ENCODE assay signal across 22 mouse cellular contexts in genomic region chr9:27252034-27252714, GRCm38 (mm10). TPM values are rescaled to one million over a fixed set of nuclear protein-coding genes. Genes with fewer than 3 reads are reported as not detected.
DNase-seq lines count a peak whose midpoint lies in the region; ATAC-seq and TF ChIP-seq lines count a peak whose summit lies in the region.
"Had no signal": no experiment of that assay in that cellular context is flagged by ENCODE, and none has a peak within 500 bp of the region (broad histone marks: within the 10 kb centered on the region; RNA-seq: fewer than 3 reads in every experiment).

No protein-coding gene starts in this region.

- DNase-seq in forebrain, embryonic 10.5 days (ENCODE audit: extremely low spot score, low spot score), result no peak
- DNase-seq in midbrain, postnatal 0 days (ENCODE audit: low spot score), result no peak
- peak; percentile 65 for DNase-seq in brain, embryonic 14.5 days (ENCODE audit: low read depth)
- DNase-seq in forebrain, postnatal 0 days, result peak; percentile 31
- no peak for DNase-seq in heart, adult 9 months (ENCODE audit: low spot score in 2 of 2)
- DNase-seq: adrenal gland, adult 8-10 months; adrenal gland, postnatal 25 days; cerebellum, adult 11 months; cerebellum, adult 2 months; cerebellum, adult 9-11 months; cerebellum, postnatal 25 days; gastrocnemius, postnatal 10 days; gastrocnemius, postnatal 36 days; heart, adult 2 months had no signal

- no peak overlapping the region for H3K9ac ChIP-seq in forebrain, embryonic 13.5 days
- no peak overlapping the region for H3K9ac ChIP-seq in midbrain, embryonic 13.5 days (replicated peaks)
- H3K9ac ChIP-seq in midbrain, postnatal 0 days (replicated peaks; ENCODE audit: low read length, poor library complexity, severe bottlenecking), result no peak overlapping the region
- H3K9ac ChIP-seq in forebrain, postnatal 0 days, result no peak overlapping the region
- H3K9ac ChIP-seq: embryonic facial prominence, embryonic 12.5 days; embryonic facial prominence, embryonic 15.5 days; hindbrain, embryonic 12.5 days; hindbrain, embryonic 15.5 days had no signal

- no peaks in the 10 kb centered on the region for H3K27me3 ChIP-seq in forebrain, embryonic 13.5 days
- H3K27me3 ChIP-seq in forebrain, embryonic 10.5 days (ENCODE audit: poor library complexity, severe bottlenecking), result no peaks in the 10 kb centered on the region
- H3K27me3 ChIP-seq in midbrain, embryonic 13.5 days, result no peaks in the 10 kb centered on the region
- no peaks in the 10 kb centered on the region for H3K27me3 ChIP-seq in midbrain, postnatal 0 days (ENCODE audit: insufficient read depth, low read length)
- H3K27me3 ChIP-seq in forebrain, postnatal 0 days (ENCODE audit: insufficient read depth, low read length), result no peaks in the 10 kb centered on the region
- H3K27me3 ChIP-seq: embryonic facial prominence, embryonic 12.5 days; embryonic facial prominence, embryonic 15.5 days; hindbrain, embryonic 12.5 days; hindbrain, embryonic 15.5 days had no signal

- TF ChIP-seq POLR2A in brain, embryonic 14.5 days (IDR thresholded peaks at IDR 0.05; ENCODE audit: borderline replicate concordance, extremely low read depth, insufficient read depth, insufficient read length, poor library complexity, severe bottlenecking), result no peak

- H3K9me3 ChIP-seq in forebrain, embryonic 13.5 days (replicated peaks), result no peaks in the 10 kb centered on the region
- H3K9me3 ChIP-seq in forebrain, embryonic 10.5 days, result no peaks in the 10 kb centered on the region
- H3K9me3 ChIP-seq in midbrain, embryonic 13.5 days, result no peaks in the 10 kb centered on the region
- H3K9me3 ChIP-seq in midbrain, postnatal 0 days (ENCODE audit: low read length), result no peaks in the 10 kb centered on the region
- no peaks in the 10 kb centered on the region for H3K9me3 ChIP-seq in forebrain, postnatal 0 days (ENCODE audit: low read length)
- H3K9me3 ChIP-seq: embryonic facial prominence, embryonic 12.5 days; embryonic facial prominence, embryonic 15.5 days; hindbrain, embryonic 12.5 days; hindbrain, embryonic 15.5 days had no signal

- H3K4me3 ChIP-seq in forebrain, embryonic 13.5 days, result no peak overlapping the region
- H3K4me3 ChIP-seq in forebrain, embryonic 10.5 days, result no peak overlapping the region
- no peak overlapping the region for H3K4me3 ChIP-seq in midbrain, embryonic 13.5 days (replicated peaks)
- no peak overlapping the region for H3K4me3 ChIP-seq in midbrain, postnatal 0 days (ENCODE audit: low read depth, low read length)
- no peak overlapping the region for H3K4me3 ChIP-seq in forebrain, postnatal 0 days (ENCODE audit: low read depth, low read length)
- H3K4me3 ChIP-seq: embryonic facial prominence, embryonic 12.5 days; embryonic facial prominence, embryonic 15.5 days; heart, adult 2 months; hindbrain, embryonic 12.5 days; hindbrain, embryonic 15.5 days had no signal

- no peak overlapping the region for H3K27ac ChIP-seq in forebrain, embryonic 13.5 days
- no peak overlapping the region for H3K27ac ChIP-seq in forebrain, embryonic 10.5 days
- peak overlapping the region; percentile 47; the same call in 1 of the 2 replicates for H3K27ac ChIP-seq in midbrain, embryonic 13.5 days
- no peak overlapping the region for H3K27ac ChIP-seq in midbrain, postnatal 0 days (ENCODE audit: low read depth, low read length)
- no peak overlapping the region for H3K27ac ChIP-seq in forebrain, postnatal 0 days (ENCODE audit: low read depth, low read length)
- H3K27ac ChIP-seq: embryonic facial prominence, embryonic 12.5 days; embryonic facial prominence, embryonic 15.5 days; heart, adult 2 months; hindbrain, embryonic 12.5 days; hindbrain, embryonic 15.5 days had no signal

- no peak overlapping the region for H3K4me2 ChIP-seq in forebrain, embryonic 13.5 days
- no peak overlapping the region for H3K4me2 ChIP-seq in midbrain, embryonic 13.5 days (replicated peaks)
- H3K4me2 ChIP-seq in midbrain, postnatal 0 days (ENCODE audit: low read depth, low read length, poor library complexity, severe bottlenecking), result no peak overlapping the region
- H3K4me2 ChIP-seq in forebrain, postnatal 0 days (ENCODE audit: low read depth), result no peak overlapping the region
- H3K4me2 ChIP-seq: embryonic facial prominence, embryonic 12.5 days; embryonic facial prominence, embryonic 15.5 days; heart, embryonic 11.5 days; hindbrain, embryonic 12.5 days; hindbrain, embryonic 15.5 days had no signal

- WGBS in forebrain, embryonic 13.5 days, result 57% methylated on average over 7 of the region's 7 CpGs
- WGBS in forebrain, embryonic 10.5 days, result 86% methylated on average over 7 of the region's 7 CpGs
- WGBS in midbrain, embryonic 13.5 days, result 48% methylated on average over 7 of the region's 7 CpGs
- 41% methylated on average over 7 of the region's 7 CpGs for WGBS in midbrain, postnatal 0 days
- WGBS in forebrain, postnatal 0 days, result 47% methylated on average over 7 of the region's 7 CpGs

- TF ChIP-seq CTCF in midbrain, postnatal 0 days (IDR thresholded peaks at IDR 0.05), result no peak
- TF ChIP-seq CTCF in brain, embryonic 14.5 days (IDR thresholded peaks at IDR 0.05; ENCODE audit: borderline replicate concordance, extremely low read depth, insufficient read depth, insufficient read length), result no peak
- TF ChIP-seq CTCF in forebrain, postnatal 0 days (IDR thresholded peaks at IDR 0.05; ENCODE audit: low read depth), result no peak

- 0 out of 2 replicates have a peak, but pooled peaks cover 3% of the 10 kb centered on the region for H3K4me1 ChIP-seq in forebrain, embryonic 13.5 days
- H3K4me1 ChIP-seq in forebrain, embryonic 10.5 days, result no peaks in the 10 kb centered on the region
- H3K4me1 ChIP-seq in midbrain, embryonic 13.5 days (replicated peaks), result peaks cover 5% of the 10 kb centered on the region; the same call in 1 of the 2 replicates
- H3K4me1 ChIP-seq in midbrain, postnatal 0 days (ENCODE audit: insufficient read depth, low read length), result no peaks in the 10 kb centered on the region
- H3K4me1 ChIP-seq in forebrain, postnatal 0 days (ENCODE audit: insufficient read depth), result no peaks in the 10 kb centered on the region
- H3K4me1 ChIP-seq: embryonic facial prominence, embryonic 12.5 days; embryonic facial prominence, embryonic 15.5 days; hindbrain, embryonic 12.5 days; hindbrain, embryonic 15.5 days had no signal

- H3K36me3 ChIP-seq in forebrain, embryonic 13.5 days (ENCODE audit: poor library complexity, severe bottlenecking), result no peaks in the 10 kb centered on the region
- H3K36me3 ChIP-seq in forebrain, embryonic 10.5 days (replicated peaks), result no peaks in the 10 kb centered on the region
- no peaks in the 10 kb centered on the region for H3K36me3 ChIP-seq in midbrain, embryonic 13.5 days
- no peaks in the 10 kb centered on the region for H3K36me3 ChIP-seq in midbrain, postnatal 0 days (ENCODE audit: insufficient read depth, low read length)
- H3K36me3 ChIP-seq in forebrain, postnatal 0 days (ENCODE audit: insufficient read depth), result no peaks in the 10 kb centered on the region
- H3K36me3 ChIP-seq: embryonic facial prominence, embryonic 12.5 days; embryonic facial prominence, embryonic 15.5 days; hindbrain, embryonic 12.5 days; hindbrain, embryonic 15.5 days had no signal

- 0 out of 2 replicates have a peak, but pooled peaks have one; percentile 51 for ATAC-seq in forebrain, embryonic 13.5 days
- ATAC-seq in midbrain, embryonic 13.5 days, result no peak
- no peak for ATAC-seq in midbrain, postnatal 0 days (ENCODE audit: low FRiP score)
- ATAC-seq in forebrain, postnatal 0 days, result peak; percentile 88; the same call in 1 of the 2 replicates
- ATAC-seq: activated CD4-positive, CD25-positive, alpha-beta regulatory T cell, adult 4 months had no signal

RNA-seq across cellular contexts. Expression of gene Igsf9b, which starts 46.8 kb away (rescaled TPM):
- polyA plus RNA-seq in forebrain, embryonic 13.5 days (2015; fragmentation: Nextera tagmentation; extraction: Ambion mirVana), result 9.4 and 11.8 TPM in 2 replicates
- polyA plus RNA-seq in forebrain, embryonic 10.5 days (2016; fragmentation: Nextera tagmentation; extraction: Ambion mirVana), result 6.3 and 6.8 TPM in 2 replicates
- 11.3 and 12.6 TPM in 2 replicates for polyA plus RNA-seq in midbrain, embryonic 13.5 days (2015; fragmentation: Nextera tagmentation; extraction: Ambion mirVana)
- 64.8 and 83.3 TPM in 2 replicates for total RNA-seq in midbrain, postnatal 0 days (2014; rRNA removed)
- 17.4 and 19.3 TPM in 2 replicates for polyA plus RNA-seq in midbrain, postnatal 0 days (2015; fragmentation: Nextera tagmentation; extraction: Ambion mirVana)
- polyA plus RNA-seq in brain, embryonic 14.5 days (2012; rRNA removed), result 5.9 and 11.6 TPM in 2 replicates
- total RNA-seq in forebrain, postnatal 0 days (2014; rRNA removed), result 22.5 and 30.8 TPM in 2 replicates
- polyA plus RNA-seq in forebrain, postnatal 0 days (2015; fragmentation: Nextera tagmentation; extraction: Ambion mirVana), result 5.6 and 11.8 TPM in 2 replicates

Comparison
In these comparisons a context has a peak if more than half of its experiments do, and no peak if none do; other contexts are left out.
1. DNase-seq: peak in brain, embryonic 14.5 days (single experiment) and forebrain, postnatal 0 days (single experiment); none in forebrain, embryonic 10.5 days (single experiment), midbrain, postnatal 0 days (single experiment) and heart, adult 9 months (0 of 2).
2. ATAC-seq: peak in forebrain, embryonic 13.5 days (single experiment) and forebrain, postnatal 0 days (single experiment); none in midbrain, embryonic 13.5 days (single experiment) and midbrain, postnatal 0 days (single experiment).